In genomic region chr17:26601926-26602325, GRCm38 (mm10) we compare ENCODE assay signal across 8 mouse cellular contexts. TPM values are rescaled to one million over a fixed set of nuclear protein-coding genes. Genes with fewer than 3 reads are reported as not detected.
DNase-seq lines count a peak whose midpoint lies in the region; ATAC-seq and TF ChIP-seq lines count a peak whose summit lies in the region.

No protein-coding gene starts in this region.

- TF ChIP-seq CTCF in cortical plate, adult 2 months (IDR thresholded peaks at IDR 0.05; ENCODE audit: extremely low read depth, insufficient read depth, low read length) = no peak

- H3K9me3 ChIP-seq in limb, embryonic 13.5 days = no peaks in the 10 kb centered on the region
- no peaks in the 10 kb centered on the region for H3K9me3 ChIP-seq in limb, embryonic 10.5 days (replicated peaks)
- no peaks in the 10 kb centered on the region for H3K9me3 ChIP-seq in hindbrain, embryonic 14.5 days (ENCODE audit: control insufficient read depth, low read length)
- no peaks in the 10 kb centered on the region for H3K9me3 ChIP-seq in midbrain, embryonic 16.5 days (replicated peaks; ENCODE audit: control insufficient read depth, low read length, poor library complexity, severe bottlenecking)

- H3K4me2 ChIP-seq in limb, embryonic 13.5 days (replicated peaks) = no peak overlapping the region
- H3K4me2 ChIP-seq in hindbrain, embryonic 14.5 days (replicated peaks) = no peak overlapping the region
- no peak overlapping the region for H3K4me2 ChIP-seq in midbrain, embryonic 16.5 days (ENCODE audit: low read length)

- ATAC-seq in limb, embryonic 13.5 days (ENCODE audit: low FRiP score, low read depth) = no peak
- ATAC-seq in hindbrain, embryonic 14.5 days (ENCODE audit: low FRiP score) = no peak
- ATAC-seq in midbrain, embryonic 16.5 days = no peak
- no peak for ATAC-seq in inflammation-experienced regulatory T-cells, adult 6 months

- peak overlapping the region; percentile 49; the same call in 1 of the 2 replicates for H3K27ac ChIP-seq in limb, embryonic 13.5 days
- H3K27ac ChIP-seq in limb, embryonic 10.5 days = no peak overlapping the region
- H3K27ac ChIP-seq in cortical plate, adult 2 months (ENCODE audit: insufficient read depth, low read length) = peak overlapping the region; percentile 67; the same call in 1 of the 2 replicates
- H3K27ac ChIP-seq in hindbrain, embryonic 14.5 days = peak overlapping the region; percentile 10
- H3K27ac ChIP-seq in midbrain, embryonic 16.5 days (ENCODE audit: low read length) = no peak overlapping the region; the same call in 1 of the 2 replicates

- H3K9ac ChIP-seq in limb, embryonic 13.5 days = no peak overlapping the region
- no peak overlapping the region for H3K9ac ChIP-seq in hindbrain, embryonic 14.5 days
- peak overlapping the region; percentile 30; the same call in 1 of the 2 replicates for H3K9ac ChIP-seq in midbrain, embryonic 16.5 days (ENCODE audit: low read depth, low read length)

- WGBS in limb, embryonic 13.5 days = 76% methylated on average over 6 of the region's 6 CpGs
- WGBS in limb, embryonic 10.5 days = 65% methylated on average over 6 of the region's 6 CpGs
- 39% methylated on average over 6 of the region's 6 CpGs for WGBS in hindbrain, embryonic 14.5 days
- 56% methylated on average over 6 of the region's 6 CpGs for WGBS in midbrain, embryonic 16.5 days

- no peak for DNase-seq in limb, embryonic 10.5 days (ENCODE audit: low spot score)
- DNase-seq in hindbrain, embryonic 14.5 days (ENCODE audit: low spot score) = no peak
- no peak for DNase-seq in left cerebral cortex, postnatal 36 days (ENCODE audit: low spot score in 2 of 2)
- no peak for DNase-seq in layer of hippocampus, adult 9-11 months

- intact Hi-C loops in left cerebral cortex, postnatal 36 days (cut with DNase I) = no loop called here

- peaks cover 52% of the 10 kb centered on the region for H3K4me1 ChIP-seq in limb, embryonic 13.5 days
- peaks cover 23% of the 10 kb centered on the region for H3K4me1 ChIP-seq in limb, embryonic 10.5 days
- H3K4me1 ChIP-seq in cortical plate, adult 2 months (ENCODE audit: control insufficient read depth, insufficient read depth, low read length) = peaks cover 19% of the 10 kb centered on the region
- peaks cover 22% of the 10 kb centered on the region for H3K4me1 ChIP-seq in hindbrain, embryonic 14.5 days (replicated peaks; ENCODE audit: control insufficient read depth, insufficient read depth, low read length)
- H3K4me1 ChIP-seq in midbrain, embryonic 16.5 days (ENCODE audit: control insufficient read depth, insufficient read depth, low read length) = peaks cover 16% of the 10 kb centered on the region

- no peak for TF ChIP-seq POLR2A in cortical plate, adult 2 months (IDR thresholded peaks at IDR 0.05; ENCODE audit: extremely low read depth, insufficient read depth, low read length)

- no peaks in the 10 kb centered on the region for H3K27me3 ChIP-seq in limb, embryonic 13.5 days
- H3K27me3 ChIP-seq in limb, embryonic 10.5 days (ENCODE audit: low read depth, poor library complexity, severe bottlenecking) = no peaks in the 10 kb centered on the region
- no peaks in the 10 kb centered on the region for H3K27me3 ChIP-seq in hindbrain, embryonic 14.5 days (ENCODE audit: control insufficient read depth, insufficient read depth, low read length)
- H3K27me3 ChIP-seq in midbrain, embryonic 16.5 days (ENCODE audit: control insufficient read depth, insufficient read depth, low read depth, low read length) = no peaks in the 10 kb centered on the region

- peaks cover 21% of the 10 kb centered on the region for H3K36me3 ChIP-seq in limb, embryonic 13.5 days
- peaks cover 25% of the 10 kb centered on the region for H3K36me3 ChIP-seq in limb, embryonic 10.5 days
- 0 out of 2 replicates have a peak, but pooled peaks cover 8% of the 10 kb centered on the region for H3K36me3 ChIP-seq in hindbrain, embryonic 14.5 days (replicated peaks; ENCODE audit: control insufficient read depth, insufficient read depth)
- peaks cover 3% of the 10 kb centered on the region; the same call in 1 of the 2 replicates for H3K36me3 ChIP-seq in midbrain, embryonic 16.5 days (ENCODE audit: control insufficient read depth, insufficient read depth, low read length)

- no peak overlapping the region for H3K4me3 ChIP-seq in limb, embryonic 13.5 days
- no peak overlapping the region for H3K4me3 ChIP-seq in limb, embryonic 10.5 days
- H3K4me3 ChIP-seq in cortical plate, adult 2 months (ENCODE audit: insufficient read depth, low read length) = no peak overlapping the region
- H3K4me3 ChIP-seq in hindbrain, embryonic 14.5 days (replicated peaks; ENCODE audit: low read length) = no peak overlapping the region
- no peak overlapping the region for H3K4me3 ChIP-seq in midbrain, embryonic 16.5 days (ENCODE audit: low read depth, low read length)

RNA-seq across cellular contexts. Expression of gene Dusp1, which starts 40.0 kb away (rescaled TPM):
- 17.5 and 18.9 TPM in 2 replicates for polyA plus RNA-seq in limb, embryonic 13.5 days (2015; fragmentation: Nextera tagmentation; extraction: Ambion mirVana)
- 23.5 and 26.1 TPM in 2 replicates for polyA plus RNA-seq in limb, embryonic 10.5 days (2016; fragmentation: Nextera tagmentation; extraction: Ambion mirVana)
- polyA plus RNA-seq in cortical plate, adult 2 months (2012; rRNA removed) = 51.0 and 71.1 TPM in 2 replicates
- 31.5 and 31.6 TPM in 2 replicates for polyA plus RNA-seq in hindbrain, embryonic 14.5 days (2014; fragmentation: Nextera tagmentation; extraction: Ambion mirVana)
- 33.4 and 35.1 TPM in 2 replicates for polyA plus RNA-seq in midbrain, embryonic 16.5 days (2015; fragmentation: Nextera tagmentation; extraction: Ambion mirVana)
- 10 to 100 TPM; 25.0 to 66.5 TPM for total RNA-seq in left cerebral cortex, postnatal 36 days (2021)
- polyA plus RNA-seq in inflammation-experienced regulatory T-cells, adult 6 months (2017; shearing (Covaris generic)) = 10 to 100 TPM; 31.4 to 56.0 (median 32.0) TPM

RNA-seq across cellular contexts. Expression of gene Ergic1, which starts 40.6 kb away (rescaled TPM):
- polyA plus RNA-seq in limb, embryonic 13.5 days (2015; fragmentation: Nextera tagmentation; extraction: Ambion mirVana) = 122 and 126 TPM in 2 replicates
- 114 and 121 TPM in 2 replicates for polyA plus RNA-seq in limb, embryonic 10.5 days (2016; fragmentation: Nextera tagmentation; extraction: Ambion mirVana)
- 140 and 143 TPM in 2 replicates for polyA plus RNA-seq in cortical plate, adult 2 months (2012; rRNA removed)
- 110 and 119 TPM in 2 replicates for polyA plus RNA-seq in hindbrain, embryonic 14.5 days (2014; fragmentation: Nextera tagmentation; extraction: Ambion mirVana)
- 102 and 103 TPM in 2 replicates for polyA plus RNA-seq in midbrain, embryonic 16.5 days (2015; fragmentation: Nextera tagmentation; extraction: Ambion mirVana)
- total RNA-seq in left cerebral cortex, postnatal 36 days (2021) = 100 to 1,000 TPM; 154 TPM
- polyA plus RNA-seq in inflammation-experienced regulatory T-cells, adult 6 months (2017; shearing (Covaris generic)) = 10 to 100 TPM; 35.9 to 50.4 (median 39.8) TPM

Comparison
In these comparisons a context has a peak if more than half of its experiments do, and no peak if none do; other contexts are left out.
1. H3K27ac ChIP-seq: peak in limb, embryonic 13.5 days (single experiment), cortical plate, adult 2 months (single experiment) and hindbrain, embryonic 14.5 days (single experiment); none in limb, embryonic 10.5 days (single experiment) and midbrain, embryonic 16.5 days (single experiment).